Comparison of ENCODE assay signal across 10 mouse cellular contexts in the genomic region with DNA sequence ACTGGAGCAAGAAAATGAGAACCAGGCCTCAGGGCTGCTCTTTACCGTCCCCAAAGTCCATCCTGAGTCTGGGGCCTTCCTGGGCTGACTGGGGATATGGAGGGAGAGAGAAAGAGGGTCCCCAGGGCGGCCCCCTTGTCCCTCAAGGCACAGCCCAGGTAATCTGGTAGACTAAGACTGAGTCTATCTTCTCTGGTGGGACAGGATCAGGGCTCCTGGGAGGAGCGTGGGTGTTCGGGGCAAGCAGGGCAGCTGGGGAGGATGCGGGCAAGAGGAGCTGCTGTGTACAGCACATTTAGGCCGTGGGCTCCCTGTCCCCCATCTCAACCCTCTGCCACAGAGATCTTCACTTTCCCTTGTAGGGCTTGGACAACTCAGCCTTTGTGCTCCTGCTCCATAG. TPM values are rescaled to one million over a fixed set of nuclear protein-coding genes. Genes with fewer than 3 reads are reported as not detected.
DNase-seq lines count a peak whose midpoint lies in the region; ATAC-seq and TF ChIP-seq lines count a peak whose summit lies in the region.
"Had no signal": no experiment of that assay in that cellular context is flagged by ENCODE, and none has a peak within 500 bp of the region (broad histone marks: within the 10 kb centered on the region; RNA-seq: fewer than 3 reads in every experiment).

No protein-coding gene starts in this region.

- H3K4me3 ChIP-seq in heart, embryonic 13.5 days, result peak overlapping the region; percentile 97
- peak overlapping the region; percentile 80 for H3K4me3 ChIP-seq in embryonic facial prominence, embryonic 12.5 days
- H3K4me3 ChIP-seq in hindbrain, embryonic 13.5 days, result 0 out of 2 replicates have a peak overlapping the region, but pooled peaks have one; percentile 78
- no peak overlapping the region for H3K4me3 ChIP-seq in liver, postnatal 0 days (ENCODE audit: low read depth, low read length)

- 36% methylated on average over 6 of the region's 6 CpGs for WGBS in heart, embryonic 13.5 days
- 39% methylated on average over 6 of the region's 6 CpGs for WGBS in embryonic facial prominence, embryonic 12.5 days
- WGBS in hindbrain, embryonic 13.5 days, result 63% methylated on average over 6 of the region's 6 CpGs
- 60% methylated on average over 6 of the region's 6 CpGs for WGBS in liver, postnatal 0 days (ENCODE audit: insufficient replicate concordance)

- no peak for TF ChIP-seq CTCF in liver, postnatal 0 days (IDR thresholded peaks at IDR 0.05; ENCODE audit: low read depth)

- H3K27me3 ChIP-seq in heart, embryonic 13.5 days (replicated peaks), result no peaks in the 10 kb centered on the region
- peaks cover 8% of the 10 kb centered on the region; the same call in 1 of the 2 replicates for H3K27me3 ChIP-seq in embryonic facial prominence, embryonic 12.5 days
- H3K27me3 ChIP-seq in hindbrain, embryonic 13.5 days, result 0 out of 2 replicates have a peak, but pooled peaks cover 11% of the 10 kb centered on the region
- H3K27me3 ChIP-seq in liver, postnatal 0 days (ENCODE audit: insufficient read depth, low read length), result peaks cover 5% of the 10 kb centered on the region; the same call in 1 of the 2 replicates

- H3K27ac ChIP-seq in heart, embryonic 13.5 days (replicated peaks), result peak overlapping the region; percentile 99
- H3K27ac ChIP-seq in embryonic facial prominence, embryonic 12.5 days, result peak overlapping the region; percentile 58; the same call in 1 of the 2 replicates
- H3K27ac ChIP-seq in hindbrain, embryonic 13.5 days, result 0 out of 2 replicates have a peak overlapping the region, but pooled peaks have one; percentile 40
- H3K27ac ChIP-seq in liver, postnatal 0 days (ENCODE audit: low read depth), result peak overlapping the region; percentile 36; the same call in 1 of the 2 replicates

- H3K4me1 ChIP-seq in heart, embryonic 13.5 days, result peaks cover 81% of the 10 kb centered on the region
- peaks cover 56% of the 10 kb centered on the region for H3K4me1 ChIP-seq in embryonic facial prominence, embryonic 12.5 days
- peaks cover 74% of the 10 kb centered on the region for H3K4me1 ChIP-seq in hindbrain, embryonic 13.5 days (replicated peaks)
- H3K4me1 ChIP-seq in liver, postnatal 0 days (ENCODE audit: insufficient read depth), result peaks cover 25% of the 10 kb centered on the region

- H3K4me2 ChIP-seq in heart, embryonic 13.5 days, result peak overlapping the region; percentile 95
- peak overlapping the region; percentile 88 for H3K4me2 ChIP-seq in embryonic facial prominence, embryonic 12.5 days (replicated peaks)
- H3K4me2 ChIP-seq in hindbrain, embryonic 13.5 days, result peak overlapping the region; percentile 93
- peak overlapping the region; percentile 22 for H3K4me2 ChIP-seq in liver, postnatal 0 days (ENCODE audit: low read depth, low read length)

- no peak for DNase-seq in heart, postnatal 25 days (ENCODE audit: low spot score)
- no peak for DNase-seq in liver, postnatal 0 days
- no peak for DNase-seq in thymus, postnatal 14 days
- DNase-seq in adrenal gland, postnatal 4 days (ENCODE audit: low spot score in 2 of 2), result no peak
- DNase-seq: cerebellum, postnatal 10 days had no signal

- peaks cover 43% of the 10 kb centered on the region for H3K36me3 ChIP-seq in heart, embryonic 13.5 days
- peaks cover 38% of the 10 kb centered on the region for H3K36me3 ChIP-seq in embryonic facial prominence, embryonic 12.5 days
- peaks cover 13% of the 10 kb centered on the region for H3K36me3 ChIP-seq in hindbrain, embryonic 13.5 days
- peaks cover 8% of the 10 kb centered on the region for H3K36me3 ChIP-seq in liver, postnatal 0 days (replicated peaks; ENCODE audit: insufficient read depth, low read length)

- TF ChIP-seq EP300 in liver, postnatal 0 days (IDR thresholded peaks at IDR 0.05; ENCODE audit: low read depth), result no peak

- ATAC-seq in heart, embryonic 13.5 days (ENCODE audit: extremely low read depth, insufficient number of reproducible peaks, low FRiP score, low TSS enrichment), result no peak
- ATAC-seq in embryonic facial prominence, embryonic 12.5 days (ENCODE audit: insufficient number of reproducible peaks, insufficient read depth, low FRiP score, low TSS enrichment), result no peak
- ATAC-seq in hindbrain, embryonic 13.5 days (ENCODE audit: low FRiP score), result no peak
- no peak for ATAC-seq in liver, postnatal 0 days
- ATAC-seq in megakaryocyte progenitor cell, adult 5-6 weeks (replicated peaks; ENCODE audit: poor library complexity), result no peak
- ATAC-seq: activated CD4-positive, CD25-positive, alpha-beta regulatory T cell, adult 4 months had no signal

- peak overlapping the region; percentile 100 for H3K9ac ChIP-seq in heart, embryonic 13.5 days
- H3K9ac ChIP-seq in embryonic facial prominence, embryonic 12.5 days, result peak overlapping the region; percentile 98
- H3K9ac ChIP-seq in hindbrain, embryonic 13.5 days, result peak overlapping the region; percentile 63
- 0 out of 2 replicates have a peak overlapping the region, but pooled peaks have one; percentile 12 for H3K9ac ChIP-seq in liver, postnatal 0 days (replicated peaks)

- H3K9me3 ChIP-seq in heart, embryonic 13.5 days, result no peaks in the 10 kb centered on the region
- H3K9me3 ChIP-seq in embryonic facial prominence, embryonic 12.5 days, result no peaks in the 10 kb centered on the region
- no peaks in the 10 kb centered on the region for H3K9me3 ChIP-seq in hindbrain, embryonic 13.5 days
- H3K9me3 ChIP-seq in liver, postnatal 0 days (ENCODE audit: low read length), result no peaks in the 10 kb centered on the region

- intact Hi-C loops in heart, postnatal 25 days (cut with DNase I), result loop anchor here (5.0 to 10.0 kb wide), 2 partner anchors 136 to 294 kb away; partner anchors contain the start of gene Eml4

RNA-seq across cellular contexts. Expression of gene Pkdcc, which starts 3.6 kb away (rescaled TPM):
- 10.1 and 11.1 TPM in 2 replicates for polyA plus RNA-seq in heart, embryonic 13.5 days (2015; fragmentation: Nextera tagmentation; extraction: Ambion mirVana)
- total RNA-seq in heart, postnatal 25 days (2021), result 10 to 100 TPM; 48.6 to 48.7 TPM
- polyA plus RNA-seq in embryonic facial prominence, embryonic 12.5 days (2016; fragmentation: Nextera tagmentation; extraction: Ambion mirVana), result 27.3 and 32.6 TPM in 2 replicates
- polyA plus RNA-seq in hindbrain, embryonic 13.5 days (2015; fragmentation: Nextera tagmentation; extraction: Ambion mirVana), result 4.4 and 5.7 TPM in 2 replicates
- polyA plus RNA-seq in liver, postnatal 0 days (2015; fragmentation: Nextera tagmentation; extraction: Ambion mirVana), result 2.5 and 3.6 TPM in 2 replicates
- 0.24 and 0.52 TPM in 2 replicates for total RNA-seq in megakaryocyte progenitor cell, adult 5-6 weeks (2015)
- 1.0 and 1.1 TPM in 2 replicates for total RNA-seq in megakaryocyte progenitor cell, adult 5-6 weeks (2017)
- 100 to 1,000 TPM; 165 to 175 TPM for total RNA-seq in adrenal gland, postnatal 4 days (2021)

Comparison
In these comparisons a context has a peak if more than half of its experiments do, and no peak if none do; other contexts are left out.
1. H3K27ac ChIP-seq: peak in every context shown above with its lines; median percentile 99 in heart, embryonic 13.5 days; 58 in embryonic facial prominence, embryonic 12.5 days; 40 in hindbrain, embryonic 13.5 days; 36 in liver, postnatal 0 days.
2. H3K4me2 ChIP-seq: peak in every context shown above with its lines; median percentile 95 in heart, embryonic 13.5 days; 93 in hindbrain, embryonic 13.5 days; 88 in embryonic facial prominence, embryonic 12.5 days; 22 in liver, postnatal 0 days.
3. H3K9ac ChIP-seq: peak in every context shown above with its lines; median percentile 100 in heart, embryonic 13.5 days; 98 in embryonic facial prominence, embryonic 12.5 days; 63 in hindbrain, embryonic 13.5 days; 12 in liver, postnatal 0 days.